26 mouse cellular contexts compared by ENCODE assay signal in the genomic region with DNA sequence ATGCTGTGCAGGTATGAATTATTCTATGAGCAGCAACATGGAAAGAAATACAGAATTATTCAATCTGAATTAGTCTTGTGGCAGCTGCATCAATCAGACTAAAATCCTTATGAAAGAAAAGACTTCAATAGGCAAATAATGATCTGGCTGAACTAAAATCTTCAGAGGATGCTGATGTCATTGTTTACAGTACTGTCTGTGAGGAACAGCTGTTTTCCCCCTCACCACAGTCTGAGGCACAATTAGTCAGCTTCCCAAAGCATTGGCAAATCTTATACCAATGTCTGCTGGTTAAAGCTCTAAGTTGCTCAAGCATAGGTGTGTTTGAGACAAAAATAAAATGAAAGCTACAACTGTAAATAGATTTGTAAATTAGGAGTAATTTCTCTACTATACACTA. TPM values are rescaled to one million over a fixed set of nuclear protein-coding genes. Genes with fewer than 3 reads are reported as not detected.
"Had no signal": no experiment of that assay in that cellular context is flagged by ENCODE, and none has a peak within 500 bp of the region (broad histone marks: within the 10 kb centered on the region; RNA-seq: fewer than 3 reads in every experiment).

No protein-coding gene starts in this region.

- H3K9me3 ChIP-seq: limb, embryonic 12.5 days; limb, embryonic 15.5 days; liver, embryonic 15.5 days; midbrain, embryonic 12.5 days; neural tube, embryonic 13.5 days had no signal

- H3K36me3 ChIP-seq: limb, embryonic 12.5 days; limb, embryonic 15.5 days; liver, embryonic 15.5 days; midbrain, embryonic 12.5 days; neural tube, embryonic 13.5 days had no signal

- H3K27me3 ChIP-seq: limb, embryonic 12.5 days; limb, embryonic 15.5 days; liver, embryonic 15.5 days; midbrain, embryonic 12.5 days had no signal

- H3K9ac ChIP-seq: limb, embryonic 12.5 days; limb, embryonic 15.5 days; liver, embryonic 15.5 days; midbrain, embryonic 12.5 days; neural tube, embryonic 13.5 days had no signal

- H3K4me1 ChIP-seq: limb, embryonic 12.5 days; limb, embryonic 15.5 days; liver, embryonic 15.5 days; midbrain, embryonic 12.5 days had no signal

- DNase-seq: kidney, adult 2 months; kidney, postnatal 25 days; left cerebral cortex, postnatal 4 days; lung, adult 18-20 months; lung, postnatal 14 days; retina, postnatal 1 day; right cerebral cortex, postnatal 4 days; thymus, adult 2 months; thymus, postnatal 14 days; thymus, postnatal 4 days had no signal

- H3K27ac ChIP-seq: kidney, postnatal 0 days; limb, embryonic 12.5 days; limb, embryonic 15.5 days; liver, embryonic 15.5 days; macrophage; midbrain, embryonic 12.5 days; neural tube, embryonic 13.5 days; stomach, postnatal 0 days had no signal

- ATAC-seq: intestine, postnatal 0 days; midbrain, embryonic 16.5 days had no signal

- H3K4me2 ChIP-seq: limb, embryonic 12.5 days; limb, embryonic 15.5 days; liver, embryonic 11.5 days; liver, embryonic 15.5 days; midbrain, embryonic 12.5 days; neural tube, embryonic 13.5 days had no signal

- H3K4me3 ChIP-seq: limb, embryonic 12.5 days; limb, embryonic 15.5 days; liver, embryonic 15.5 days; midbrain, embryonic 12.5 days; myocyte; neural tube, embryonic 13.5 days had no signal

RNA-seq across cellular contexts. Expression of a gene that starts 2.1 kb away (rescaled TPM):
- polyA plus RNA-seq: intestine, postnatal 0 days; kidney, adult 2 months; kidney, postnatal 0 days; large intestine, adult 2 months; limb, embryonic 12.5 days; limb, embryonic 15.5 days; liver, embryonic 11.5 days; liver, embryonic 15.5 days; lung, embryonic 16.5 days; macrophage; myocyte; stomach, embryonic 14.5 days; stomach, postnatal 0 days had no signal

RNA-seq across cellular contexts. Expression of a gene that starts 25.3 kb away (rescaled TPM):
- polyA plus RNA-seq: intestine, postnatal 0 days; kidney, adult 2 months; kidney, embryonic 14.5 days; kidney, postnatal 0 days; large intestine, adult 2 months; limb, embryonic 12.5 days; limb, embryonic 15.5 days; liver, embryonic 11.5 days; liver, embryonic 15.5 days; lung, embryonic 16.5 days; macrophage; midbrain, embryonic 12.5 days; midbrain, embryonic 16.5 days; myocyte; neural tube, embryonic 13.5 days; stomach, embryonic 14.5 days; stomach, postnatal 0 days; thymus, adult 2 months had no signal
